Mouse (Mus musculus): ENCODE results near the gene Cttnbp2. TPM values are rescaled to one million over a fixed set of nuclear protein-coding genes. Genes with fewer than 3 reads are reported as not detected.

The Cttnbp2 gene
- polyA plus RNA-seq, 1 experiment, result not detected

GRCm38 (mm10) chr6:18344272-18344671 lies 170.4 kb downstream of the Cttnbp2 start:
- TF ChIP-seq REST (IDR thresholded peaks at IDR 0.05; ENCODE audit: insufficient read depth, insufficient read length) (no peak), MYOD1 (IDR thresholded peaks at IDR 0.05; ENCODE audit: control insufficient read depth in 1 of 3, insufficient read length in 2 of 3, low read depth in 2 of 3) (no peak), USF1 (IDR thresholded peaks at IDR 0.05; ENCODE audit: low read depth) (no peak), CEBPB (IDR thresholded peaks at IDR 0.05; ENCODE audit: insufficient read depth, poor library complexity, severe bottlenecking) (no peak), MAX (IDR thresholded peaks at IDR 0.05; ENCODE audit: low read depth) (no peak), TCF3 (IDR thresholded peaks at IDR 0.05; ENCODE audit: insufficient read length, low read depth) (no peak), MYOG (IDR thresholded peaks at IDR 0.05; ENCODE audit: control insufficient read depth in 1 of 3, insufficient read depth in 1 of 3, insufficient read length in 2 of 3, low read depth in 2 of 3) (no peak)
- H3ac ChIP-seq (ENCODE audit: control insufficient read depth, insufficient read length), result no peak overlapping the region
- H3K27me3 ChIP-seq (ENCODE audit: control insufficient read depth, insufficient read depth, insufficient read length), result no peaks in the 10 kb centered on the region
- H3K79me2 ChIP-seq (ENCODE audit: control insufficient read depth, insufficient read depth), result no peaks in the 10 kb centered on the region
- H3K4me3 ChIP-seq, result no peak overlapping the region
- no peaks in the 10 kb centered on the region for H3K36me3 ChIP-seq (ENCODE audit: control insufficient read depth, insufficient read depth)
- H3K4me2 ChIP-seq (ENCODE audit: low read depth), result no peak overlapping the region

DNA sequence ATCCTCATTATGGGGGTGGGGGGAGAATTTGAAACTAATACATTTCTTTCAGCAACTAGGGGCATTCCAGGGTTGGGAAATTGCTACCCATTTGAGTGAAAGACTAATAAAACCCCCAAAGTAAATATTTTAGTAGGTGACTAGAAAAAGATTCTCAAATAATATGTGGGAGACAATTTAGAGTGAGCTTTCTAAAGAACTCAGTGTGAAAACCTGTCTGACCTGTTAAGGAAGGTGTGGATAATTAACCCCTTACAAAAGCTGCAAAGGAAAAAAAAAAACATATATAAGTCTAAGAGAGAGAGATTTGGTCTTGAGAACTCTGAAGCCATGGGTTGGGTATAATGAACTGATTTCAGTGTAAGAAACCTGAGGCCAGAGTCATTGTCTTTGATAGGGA lies 176.3 kb downstream of the Cttnbp2 start:
- H3K27me3 ChIP-seq (ENCODE audit: control insufficient read depth, insufficient read depth, insufficient read length), result no peaks in the 10 kb centered on the region
- no peak overlapping the region for H3K4me3 ChIP-seq
- no peak for TF ChIP-seq E2F4 (IDR thresholded peaks at IDR 0.05; ENCODE audit: insufficient read depth)
- no peak overlapping the region for H3K4me2 ChIP-seq (ENCODE audit: low read depth)
- no peak overlapping the region for H3ac ChIP-seq (ENCODE audit: control insufficient read depth, insufficient read length)
- H3K79me2 ChIP-seq (ENCODE audit: control insufficient read depth, insufficient read depth), result no peaks in the 10 kb centered on the region
- no peaks in the 10 kb centered on the region for H3K36me3 ChIP-seq (ENCODE audit: control insufficient read depth, insufficient read depth)

DNA sequence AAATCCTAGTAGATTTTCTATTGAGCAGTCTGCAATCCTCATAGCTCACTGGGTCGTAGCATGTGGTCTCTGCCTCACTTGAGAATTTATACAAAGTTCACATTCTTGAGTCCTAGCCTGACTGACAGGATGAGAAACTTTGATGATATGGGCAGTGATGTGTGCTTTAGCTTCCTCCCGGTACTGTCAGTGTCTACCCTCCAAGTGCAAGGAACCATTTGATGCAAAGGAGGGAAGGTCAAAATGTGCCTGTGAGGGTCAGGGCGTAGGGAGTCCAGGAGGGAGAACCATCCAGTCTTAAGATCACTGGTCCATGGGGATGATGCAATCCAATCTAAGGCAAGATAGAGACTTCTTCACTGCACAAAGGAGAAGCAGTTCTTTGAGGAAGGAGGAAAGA lies 179.2 kb downstream of the Cttnbp2 start:
- no peaks in the 10 kb centered on the region for H3K27me3 ChIP-seq (ENCODE audit: control insufficient read depth, insufficient read depth, insufficient read length)
- no peak overlapping the region for H3K4me3 ChIP-seq
- H3K36me3 ChIP-seq (ENCODE audit: control insufficient read depth, insufficient read depth), result no peaks in the 10 kb centered on the region
- TF ChIP-seq TCF3 (IDR thresholded peaks at IDR 0.05; ENCODE audit: insufficient read length, low read depth) (no peak), USF1 (IDR thresholded peaks at IDR 0.05; ENCODE audit: low read depth) (no peak), TCF12 (IDR thresholded peaks at IDR 0.05; ENCODE audit: insufficient read depth, poor library complexity, severe bottlenecking) (no peak), POLR2AphosphoS2 (IDR thresholded peaks at IDR 0.05; ENCODE audit: insufficient read length, low read depth) (no peak), SRF (IDR thresholded peaks at IDR 0.05; ENCODE audit: control insufficient read depth, insufficient read length, low read depth) (no peak), E2F4 (IDR thresholded peaks at IDR 0.05; ENCODE audit: insufficient read depth) (no peak), MYOG (IDR thresholded peaks at IDR 0.05; ENCODE audit: control insufficient read depth in 1 of 3, insufficient read depth in 1 of 3, insufficient read length in 2 of 3, low read depth in 2 of 3) (no peak), MAX (IDR thresholded peaks at IDR 0.05; ENCODE audit: low read depth) (no peak), POLR2A (IDR thresholded peaks at IDR 0.05; ENCODE audit: insufficient read length, low read depth) (no peak), MYOD1 (IDR thresholded peaks at IDR 0.05; ENCODE audit: control insufficient read depth in 1 of 3, insufficient read length in 2 of 3, low read depth in 2 of 3) (no peak), CEBPB (IDR thresholded peaks at IDR 0.05; ENCODE audit: insufficient read depth, poor library complexity, severe bottlenecking) (no peak), REST (IDR thresholded peaks at IDR 0.05; ENCODE audit: insufficient read depth, insufficient read length) (no peak)
- H3ac ChIP-seq (ENCODE audit: control insufficient read depth, insufficient read length), result no peak overlapping the region
- no peaks in the 10 kb centered on the region for H3K79me2 ChIP-seq (ENCODE audit: control insufficient read depth, insufficient read depth)
- H3K4me2 ChIP-seq (ENCODE audit: low read depth), result no peak overlapping the region

DNA sequence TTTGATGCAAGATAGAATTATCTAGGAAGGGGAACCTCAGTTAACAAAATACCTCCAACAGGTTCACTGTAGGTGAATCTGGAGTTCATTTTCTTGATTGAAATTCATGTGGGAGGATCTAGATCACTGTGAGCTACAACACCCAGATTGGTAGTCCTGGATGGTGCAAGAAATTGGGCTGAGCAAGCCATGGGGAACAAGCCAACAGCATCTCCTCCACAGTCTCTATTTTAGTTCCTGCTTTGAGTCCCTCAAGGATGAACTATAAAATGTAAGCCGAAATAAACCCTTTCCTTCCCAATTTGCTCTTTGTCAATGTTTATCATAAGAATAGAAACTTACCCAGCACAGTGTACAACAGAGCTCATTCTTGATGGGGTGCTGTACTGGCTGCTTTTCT lies 191.7 kb downstream of the Cttnbp2 start:
- Histone ChIP-seq H3K36me3 (ENCODE audit: control insufficient read depth, insufficient read depth) (no peaks in the 10 kb centered on the region), H3K4me2 (ENCODE audit: low read depth) (no peak overlapping the region), H3K4me3 (no peak overlapping the region), H3ac (ENCODE audit: control insufficient read depth, insufficient read length) (no peak overlapping the region), H3K79me2 (ENCODE audit: control insufficient read depth, insufficient read depth) (no peaks in the 10 kb centered on the region), H3K27me3 (ENCODE audit: control insufficient read depth, insufficient read depth, insufficient read length) (no peaks in the 10 kb centered on the region)
- TF ChIP-seq E2F4 (IDR thresholded peaks at IDR 0.05; ENCODE audit: insufficient read depth) (no peak), USF1 (IDR thresholded peaks at IDR 0.05; ENCODE audit: low read depth) (no peak), MYOG (IDR thresholded peaks at IDR 0.05; ENCODE audit: control insufficient read depth in 1 of 3, insufficient read depth in 1 of 3, insufficient read length in 2 of 3, low read depth in 2 of 3) (no peak), POLR2AphosphoS2 (IDR thresholded peaks at IDR 0.05; ENCODE audit: insufficient read length, low read depth) (no peak), TCF3 (IDR thresholded peaks at IDR 0.05; ENCODE audit: insufficient read length, low read depth) (no peak), MYOD1 (IDR thresholded peaks at IDR 0.05; ENCODE audit: control insufficient read depth in 1 of 3, insufficient read length in 2 of 3, low read depth in 2 of 3) (no peak), TCF12 (IDR thresholded peaks at IDR 0.05; ENCODE audit: insufficient read depth, poor library complexity, severe bottlenecking) (no peak), REST (IDR thresholded peaks at IDR 0.05; ENCODE audit: insufficient read depth, insufficient read length) (no peak), CEBPB (IDR thresholded peaks at IDR 0.05; ENCODE audit: insufficient read depth, poor library complexity, severe bottlenecking) (no peak), POLR2A (IDR thresholded peaks at IDR 0.05; ENCODE audit: insufficient read length, low read depth) (no peak), SRF (IDR thresholded peaks at IDR 0.05; ENCODE audit: control insufficient read depth, insufficient read length, low read depth) (no peak), MAX (IDR thresholded peaks at IDR 0.05; ENCODE audit: low read depth) (no peak)

All from myocyte (in vitro differentiated cells).